Mouse (Mus musculus) liver, embryonic 14.5 days (tissue): ENCODE measurements around the gene Lime1. TPM values are rescaled to one million over a fixed set of nuclear protein-coding genes. Genes with fewer than 3 reads are reported as not detected.
A peak's percentile ranks its signal among the peaks of the same experiment; 100 is the strongest.

Experiments used
- ATAC-seq: fragments of 200-750 bp; cut with Nextera tagmentation; 2 replicates; pipeline ENCODE4 v1.8.0; 2017; ENCODE audit warnings: moderate number of reproducible peaks, mild to moderate bottlenecking, moderate library complexity; ENCODE audit not compliant: insufficient read depth
- DNase-seq, 3 experiments: peaks; one replicate each; pipeline ENCODE4 v3.0.0-alpha.2; 2012 to 2013; ENCODE audit warnings: low read depth in 3 of 3, low spot score in 3 of 3
- H3K27ac ChIP-seq: fragments of 300-500 bp; sonication (generic); 2 replicates; pipeline ENCODE4 v1.5.1; 2014; ENCODE audit warnings: moderate library complexity, mild to moderate bottlenecking, control low read depth, inconsistent platforms
- H3K27me3 ChIP-seq: fragments of 300-500 bp; sonication (generic); 2 replicates; pipeline ENCODE4 v1.6.1; 2014; ENCODE audit warnings: mild to moderate bottlenecking, low read length, moderate library complexity; ENCODE audit not compliant: control insufficient read depth, insufficient read depth
- H3K36me3 ChIP-seq: fragments of 300-500 bp; sonication (generic); replicated peaks from 2 replicates; pipeline ENCODE4 v1.6.1; 2014; ENCODE audit warnings: low read depth; ENCODE audit not compliant: control insufficient read depth, insufficient read depth
- H3K4me1 ChIP-seq, 2 experiments: fragments of 200-500 bp in 1 of 2; fragments of 300-500 bp in 1 of 2; sonication (generic) in 1 of 2; replicated peaks; 2 replicates each; pipeline ENCODE4 v1.6.1; 2012 to 2014; ENCODE audit warnings: antibody characterized with exemption in 1 of 2, inconsistent platforms in 1 of 2, low read length in 1 of 2; ENCODE audit not compliant: control insufficient read depth in 2 of 2, insufficient read depth in 2 of 2
- H3K4me2 ChIP-seq: fragments of 300-500 bp; sonication (generic); 2 replicates; pipeline ENCODE4 v1.6.1; 2014; ENCODE audit warnings: low read depth, mild to moderate bottlenecking, control low read depth, moderate library complexity
- H3K4me3 ChIP-seq, 2 experiments: fragments of 200-500 bp in 1 of 2; fragments of 300-500 bp in 1 of 2; sonication (generic) in 1 of 2; 2 replicates each; pipeline ENCODE4 v1.5.1; 2012 to 2014; ENCODE audit warnings: low read depth in 2 of 2, low read length in 2 of 2, mild to moderate bottlenecking in 2 of 2, control low read depth in 1 of 2, inconsistent platforms in 1 of 2, moderate library complexity in 1 of 2; ENCODE audit not compliant: insufficient read depth in 1 of 2
- H3K9ac ChIP-seq: fragments of 300-500 bp; sonication (generic); replicated peaks from 2 replicates; pipeline ENCODE4 v1.6.1; 2014; ENCODE audit warnings: mild to moderate bottlenecking, control low read depth, moderate library complexity
- H3K9me3 ChIP-seq: fragments of 300-500 bp; sonication (generic); 2 replicates; pipeline ENCODE4 v1.6.1; 2016; ENCODE audit warnings: low read length, mixed read lengths; ENCODE audit not compliant: control insufficient read depth
- CTCF ChIP-seq: IDR thresholded peaks from 2 replicates; pipeline ENCODE4 v1.5.1; 2016; ENCODE audit warnings: antibody characterized with exemption, low read depth, control low read depth
- EP300 ChIP-seq: IDR thresholded peaks from 2 replicates; pipeline ENCODE4 v1.6.1; 2016; ENCODE audit warnings: antibody characterized with exemption, low read depth
- WGBS: fragments of 180-500 bp; shearing (Covaris S2); extraction: QIAGEN DNeasy Blood & Tissue Kit; methylation state at CpG from one replicate; pipeline ENCODE4 v1.1.7; 2014; ENCODE audit not compliant: insufficient replicate concordance; 5-methylcytosine and 5-hydroxymethylcytosine counted together
- polyA plus RNA-seq, 2 experiments: library from polyadenylated mRNA; depleted of rRNA in 1 of 2; stranded (reverse) in 1 of 2; unstranded in 1 of 2; fragments of >200 nt; fragmentation: Nextera tagmentation in 1 of 2; extraction: Ambion mirVana in 1 of 2; gene quantifications; 2 replicates each; pipeline versions ENCODE4 v1.2.1 to v1.2.3; 2012 to 2014

Gene Lime1
- polyA plus RNA-seq, 2 experiments = 4.7 to 10.9 TPM

DNA sequence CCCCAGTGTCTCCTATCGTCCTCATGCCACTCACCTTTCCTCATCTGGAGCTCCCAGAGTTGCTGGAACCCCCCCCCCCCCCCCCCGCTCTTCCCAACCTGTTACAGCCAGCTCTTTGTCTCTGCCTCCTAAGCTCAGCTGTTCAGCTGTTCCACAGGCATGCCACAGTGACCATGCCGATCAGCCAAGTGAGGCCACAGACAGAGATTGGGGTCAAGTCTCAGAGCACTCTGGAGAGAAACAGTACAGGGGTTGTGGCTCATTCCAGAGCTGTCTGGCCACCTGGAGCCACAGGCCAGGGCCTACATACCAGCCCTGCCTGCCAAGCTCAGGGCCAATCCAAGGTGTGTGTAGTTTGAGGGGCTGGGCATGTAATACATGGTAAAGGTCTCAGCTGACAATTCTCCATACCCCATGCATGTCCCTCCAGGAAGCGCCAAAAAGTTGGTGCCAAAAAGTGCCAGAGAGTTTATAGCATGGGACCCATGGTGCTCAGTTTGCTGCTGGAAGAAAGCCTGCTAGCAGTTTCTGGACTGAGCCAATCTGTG is 6.9 kb downstream of the Lime1 start:
- WGBS = 77% methylated on average over 3 of the region's 4 CpGs
- no peak overlapping the region for H3K4me2 ChIP-seq
- TF ChIP-seq EP300 (no peak), CTCF (no peak)
- H3K9ac ChIP-seq = no peak overlapping the region
- H3K9me3 ChIP-seq = no peaks in the 10 kb centered on the region
- H3K27ac ChIP-seq = no peak overlapping the region
- peaks cover 16% of the 10 kb centered on the region for H3K36me3 ChIP-seq
- no peak for ATAC-seq
- DNase-seq = no peak
- H3K27me3 ChIP-seq = no peaks in the 10 kb centered on the region
- H3K4me1 ChIP-seq = no peaks in the 10 kb centered on the region
- no peak overlapping the region for H3K4me3 ChIP-seq

DNA sequence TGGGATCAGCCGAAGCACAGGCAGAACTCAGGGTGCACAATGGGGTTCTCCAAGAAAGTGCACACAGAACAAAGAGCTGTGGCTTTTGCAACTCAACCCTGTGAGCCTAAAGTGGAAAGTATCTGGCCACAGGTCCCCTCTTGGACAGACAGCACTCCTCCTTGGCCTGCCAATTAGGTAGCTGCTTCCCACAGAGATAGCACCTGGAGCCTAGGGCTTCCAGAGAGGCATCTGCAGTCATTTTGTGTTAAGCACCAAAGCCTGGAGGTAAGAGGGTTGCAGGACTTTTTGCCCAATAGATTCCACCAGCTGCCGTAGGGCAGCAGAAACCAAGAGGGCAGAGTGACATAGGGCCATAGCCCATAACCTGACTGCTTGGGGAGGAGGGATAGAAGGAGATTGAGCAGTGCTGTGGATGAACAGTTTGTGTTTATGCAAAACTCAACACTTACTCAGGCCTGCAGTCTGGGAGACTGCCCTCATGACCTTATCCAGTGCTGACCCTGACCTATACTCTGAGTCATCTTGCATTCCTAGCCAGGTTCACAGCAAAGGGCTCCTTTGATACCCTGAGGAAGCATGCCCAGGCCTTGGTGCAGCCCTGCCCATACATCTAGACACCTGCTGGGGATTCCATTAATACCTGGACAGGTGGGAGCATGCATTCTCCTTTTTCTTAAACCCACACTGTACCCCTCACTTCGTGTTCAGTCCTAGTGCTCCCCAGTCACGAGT is 10.4 kb downstream of the Lime1 start:
- Histone ChIP-seq H3K27me3 (no peaks in the 10 kb centered on the region), H3K4me2 (no peak overlapping the region), H3K4me3 (no peak overlapping the region), H3K36me3 (peaks cover 12% of the 10 kb centered on the region), H3K27ac (no peak overlapping the region), H3K9me3 (no peaks in the 10 kb centered on the region), H3K9ac (no peak overlapping the region), H3K4me1 (no peaks in the 10 kb centered on the region)
- WGBS = 74% methylated on average over 4 of the region's 4 CpGs
- TF ChIP-seq CTCF (no peak), EP300 (no peak)
- ATAC-seq (no peak), DNase-seq (no peak)

DNA sequence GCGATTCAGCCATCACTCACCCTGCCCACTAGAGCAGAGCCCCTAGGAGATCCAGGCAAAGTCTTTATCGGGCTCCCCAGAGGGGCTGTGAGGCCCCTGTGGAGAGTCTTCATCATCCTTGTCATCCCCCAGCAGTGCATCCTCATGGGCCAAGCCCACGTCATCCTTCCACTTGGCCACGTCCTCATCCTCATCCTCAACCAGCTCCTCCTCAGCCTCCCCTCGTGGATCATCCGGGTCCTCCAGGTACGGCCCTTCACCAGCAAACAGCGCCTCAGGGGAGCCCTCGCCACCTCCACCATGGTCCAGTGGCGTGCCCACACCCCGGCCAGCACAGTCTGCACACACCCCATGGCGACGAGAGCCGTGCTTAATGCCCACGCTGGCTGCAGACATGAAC is 11.1 kb downstream of the Lime1 start:
- peaks cover 12% of the 10 kb centered on the region for H3K36me3 ChIP-seq
- H3K27ac ChIP-seq = no peak overlapping the region
- H3K4me2 ChIP-seq = no peak overlapping the region
- no peaks in the 10 kb centered on the region for H3K4me1 ChIP-seq
- ATAC-seq (no peak), DNase-seq (no peak)
- no peak overlapping the region for H3K4me3 ChIP-seq
- H3K9ac ChIP-seq = no peak overlapping the region
- WGBS = 82% methylated on average over 15 of the region's 15 CpGs
- no peaks in the 10 kb centered on the region for H3K9me3 ChIP-seq
- TF ChIP-seq EP300 = no peak
- TF ChIP-seq CTCF = no peak
- no peaks in the 10 kb centered on the region for H3K27me3 ChIP-seq

DNA sequence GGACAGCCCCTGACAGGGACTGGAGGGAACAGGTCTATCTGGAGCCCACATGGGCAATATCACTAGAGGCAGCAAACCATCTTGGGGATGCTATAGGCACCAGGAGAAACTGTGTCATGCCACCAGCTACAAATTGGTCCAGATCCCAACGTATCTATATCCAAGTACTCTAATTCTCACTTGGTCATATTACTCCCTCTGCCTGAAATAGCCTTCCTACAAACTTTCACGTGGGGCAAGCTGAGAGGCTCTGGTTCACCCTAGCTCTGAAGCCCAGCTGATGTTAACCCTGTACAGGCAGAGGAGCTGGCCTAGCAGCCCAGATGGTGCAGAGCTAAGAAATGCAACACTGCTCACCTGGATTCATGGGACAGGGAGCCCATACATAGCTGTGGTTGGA is 11.7 kb downstream of the Lime1 start:
- no peaks in the 10 kb centered on the region for H3K9me3 ChIP-seq
- TF ChIP-seq CTCF = no peak
- TF ChIP-seq EP300 = no peak
- no peak overlapping the region for H3K27ac ChIP-seq
- H3K4me2 ChIP-seq = no peak overlapping the region
- H3K36me3 ChIP-seq = peaks cover 12% of the 10 kb centered on the region
- DNase-seq (no peak), ATAC-seq (no peak)
- H3K4me1 ChIP-seq = no peaks in the 10 kb centered on the region
- WGBS = 65% methylated on average over 2 of the region's 2 CpGs
- no peak overlapping the region for H3K9ac ChIP-seq
- H3K27me3 ChIP-seq = no peaks in the 10 kb centered on the region
- H3K4me3 ChIP-seq = no peak overlapping the region

- ATAC-seq = peak; percentile 66
- TF ChIP-seq EP300 = no peak
- peak; percentile 95 for TF ChIP-seq CTCF
- WGBS = 32% methylated on average over 4 of the region's 4 CpGs
These were observed 12.8 kb downstream of the Lime1 start for GRCm38 (mm10) chr2:181392600-181393213.

More at GRCm38 (mm10) chr2:181392600-181393213, 12.8 kb downstream of the Lime1 start:
- Histone ChIP-seq H3K27ac (no peak overlapping the region), H3K4me1 (no peaks in the 10 kb centered on the region), H3K4me3 (no peak overlapping the region), H3K4me2 (no peak overlapping the region), H3K36me3 (peaks cover 10% of the 10 kb centered on the region), H3K27me3 (no peaks in the 10 kb centered on the region), H3K9ac (no peak overlapping the region), H3K9me3 (no peaks in the 10 kb centered on the region)
- peak; percentile 63 to 68 (median 63) for DNase-seq
